Mouse (Mus musculus) heart, postnatal 36 days (tissue): Measurements from ENCODE around the gene Zfp593. TPM values are rescaled to one million over a fixed set of nuclear protein-coding genes. Genes with fewer than 3 reads are reported as not detected.

Experiments used
- DNase-seq, 2 experiments: peaks; one replicate each; pipeline ENCODE4 v3.0.0; 2021 to 2022
- intact Hi-C: fragments of 180-260 bp; cut with DNase I; formaldehyde crosslinking; loops from one replicate; pipeline ENCODE4 v1.15.1; 2025
- total RNA-seq, 2 experiments: library from RNA; stranded (reverse); gene quantifications; 2 replicates each; pipeline ENCODE4 v1.2.3; 2021

The Zfp593 gene
- total RNA-seq, 2 experiments from 2014 or later: 2.6 to 3.7 TPM

- intact Hi-C loops: no loop called here
- no peak for DNase-seq
Measured at GRCm38 (mm10) chr4:134258354-134258753, 13.0 kb upstream of the Zfp593 start.

GRCm38 (mm10) chr4:134257198-134258009, 12.0 kb upstream of the Zfp593 start:
- intact Hi-C loops: no loop called here

GRCm38 (mm10) chr4:134256407-134257197, 11.2 kb upstream of the Zfp593 start:
- intact Hi-C loops: no loop called here
- peak; percentile 40 to 46 for DNase-seq

More at GRCm38 (mm10) chr4:134257198-134258009, 12.0 kb upstream of the Zfp593 start:
- no peak for DNase-seq

GRCm38 (mm10) chr4:134255854-134256253, 10.5 kb upstream of the Zfp593 start:
- intact Hi-C loops: no loop called here
- DNase-seq: no peak

DNA sequence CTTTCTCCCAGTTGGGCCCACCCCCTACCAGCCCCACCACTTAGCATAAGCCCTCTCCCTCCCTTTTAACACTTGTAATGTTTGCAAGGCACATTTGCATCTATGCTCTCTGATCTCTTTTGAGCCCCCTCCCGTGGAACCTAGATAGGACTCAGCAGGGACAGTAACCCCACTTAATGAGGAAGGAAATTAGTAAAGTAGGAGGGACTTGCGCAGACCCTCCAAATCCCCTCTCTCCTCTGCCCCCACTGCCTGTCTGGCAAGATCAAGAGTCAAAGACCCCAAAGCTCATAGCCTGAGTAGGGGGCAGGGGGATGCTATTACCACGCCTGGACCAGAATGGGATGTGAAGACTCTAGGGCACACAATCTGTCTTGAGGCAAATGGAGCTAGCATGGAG, 9.4 kb upstream of the Zfp593 start:
- intact Hi-C loops: no loop called here

DNA sequence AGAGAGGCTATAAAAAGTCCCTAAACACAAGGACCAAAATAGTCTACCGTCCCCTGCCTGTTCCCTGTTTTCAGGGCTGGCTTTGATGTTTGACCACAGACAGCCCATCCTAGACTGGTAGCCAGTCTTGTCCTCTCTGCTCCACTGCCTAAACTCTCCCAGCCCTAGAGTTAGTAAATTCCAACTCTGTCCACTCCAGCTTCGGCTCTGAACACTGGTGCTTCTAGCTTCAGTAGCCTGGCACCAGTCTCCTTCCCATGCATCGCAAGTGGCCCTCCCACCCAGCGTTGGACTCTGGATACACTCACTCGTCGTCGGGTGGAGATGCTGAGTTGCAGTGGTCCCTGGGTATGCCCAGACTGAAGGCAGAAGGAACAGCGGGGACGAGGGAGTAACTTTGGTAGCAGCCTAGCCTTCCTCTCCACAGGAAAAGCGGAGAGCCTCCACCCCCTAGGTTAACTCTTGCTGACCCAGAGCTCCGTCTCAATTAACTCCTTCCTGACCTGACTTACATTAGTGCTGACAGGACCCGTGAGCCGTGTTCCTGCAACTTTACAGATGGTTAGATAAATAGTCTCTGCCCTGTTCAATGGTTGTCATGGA, 8.4 kb upstream of the Zfp593 start, which contains the start of gene Grrp1:
Gene Grrp1 (minus strand): TSS at position 385 of the 603 bp plus-strand sequence.
- peak; percentile 33 to 44 for DNase-seq
- intact Hi-C loops: no loop called here

More for the DNA sequence above, 9.4 kb upstream of the Zfp593 start:
- no peak for DNase-seq

DNA sequence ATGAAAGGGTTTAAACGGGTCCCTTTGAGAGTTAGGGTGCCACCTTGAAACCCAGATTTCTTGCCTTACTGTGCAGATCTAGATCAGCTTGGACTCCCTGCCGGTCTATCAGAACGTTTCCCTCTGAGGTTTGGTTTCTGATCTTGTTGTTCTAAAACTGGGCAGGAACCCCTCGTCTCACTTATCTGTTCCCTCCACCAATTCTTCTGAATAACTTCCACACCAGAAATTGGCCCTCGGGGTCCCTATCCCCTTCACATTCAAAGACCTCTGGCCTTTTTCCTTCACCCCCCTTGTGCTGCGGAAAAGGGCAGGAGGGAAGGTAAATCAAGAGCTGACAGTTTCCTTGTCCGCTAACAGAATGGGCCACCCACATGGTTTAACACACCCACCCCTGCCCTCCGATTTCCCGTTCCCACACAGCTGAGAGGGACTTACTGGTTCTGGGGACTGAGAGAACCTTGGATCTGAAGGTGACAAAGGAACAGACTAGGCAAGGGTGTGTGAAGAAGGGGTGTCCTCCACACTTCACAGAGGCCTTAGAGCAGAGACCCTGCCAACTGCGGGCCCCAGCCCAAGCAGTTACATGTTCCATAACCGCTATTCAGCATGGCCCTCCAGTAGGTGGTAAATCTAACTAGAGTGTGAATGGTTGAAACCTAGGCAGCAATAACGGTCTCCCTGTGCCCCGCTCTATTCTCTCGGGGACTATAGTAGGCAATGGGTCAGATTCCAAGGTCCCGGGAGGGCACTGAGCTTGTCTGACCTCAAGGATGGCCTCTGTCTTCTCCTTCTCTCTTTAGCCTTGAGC, 7.7 kb upstream of the Zfp593 start:
- intact Hi-C loops: no loop called here
- DNase-seq: no peak

GRCm38 (mm10) chr4:134252131-134252910, 6.9 kb upstream of the Zfp593 start:
- intact Hi-C loops: no loop called here
- DNase-seq: peak; percentile 32 to 36

DNA sequence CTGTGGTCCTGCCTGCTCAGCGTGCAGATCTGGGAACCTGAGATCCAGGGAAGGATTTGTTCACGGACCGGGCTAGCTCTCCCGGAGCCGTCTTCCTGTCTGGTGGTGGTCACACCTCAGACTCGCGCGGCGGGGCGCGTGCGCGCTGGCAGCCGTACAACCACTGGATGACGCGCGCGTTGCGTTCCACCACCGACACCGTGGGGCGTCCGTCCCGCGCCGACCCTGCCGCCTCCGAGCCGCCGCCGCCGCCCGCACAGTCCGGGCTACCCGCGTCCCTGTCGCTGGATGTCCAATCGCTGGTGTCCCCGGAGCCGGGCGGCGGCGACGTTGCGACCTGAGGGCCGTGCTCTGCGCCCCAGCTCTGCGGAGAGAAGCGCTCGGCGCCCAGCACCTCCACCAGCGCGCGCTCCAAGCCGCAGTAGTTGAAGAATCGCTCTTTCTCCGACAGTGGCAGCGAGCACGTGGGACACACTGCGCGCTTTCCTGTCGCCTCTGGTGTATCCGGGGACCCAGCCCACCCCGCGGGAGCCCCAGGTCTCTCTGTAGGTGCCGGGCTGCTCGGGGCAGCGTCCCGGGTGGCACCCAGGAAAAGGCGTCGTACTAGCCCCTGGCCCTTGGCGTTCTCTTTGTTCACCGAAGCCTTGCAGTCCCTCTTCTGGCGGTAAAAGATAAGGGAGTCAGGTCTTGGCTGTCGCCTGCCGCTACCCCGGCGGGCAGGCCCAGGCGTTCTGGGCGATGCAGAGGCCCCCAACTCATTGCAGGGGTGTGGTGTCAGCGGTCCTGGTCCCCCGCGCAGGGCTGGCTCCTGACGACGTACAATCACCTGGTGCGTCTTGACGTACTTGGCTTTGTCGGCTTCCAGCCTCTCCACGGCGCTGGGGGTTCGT, 6.1 kb upstream of the Zfp593 start:
- peak; percentile 42 to 49 for DNase-seq
- intact Hi-C loops: loop anchor here (2.0 kb wide), 1 partner anchor 17 kb away; no protein-coding TSS in a partner anchor

- DNase-seq: no peak
- intact Hi-C loops: loop anchor here (2.0 kb wide), 1 partner anchor 18 kb away; no protein-coding TSS in a partner anchor
Measured at GRCm38 (mm10) chr4:134250930-134251240, 5.5 kb upstream of the Zfp593 start.

DNA sequence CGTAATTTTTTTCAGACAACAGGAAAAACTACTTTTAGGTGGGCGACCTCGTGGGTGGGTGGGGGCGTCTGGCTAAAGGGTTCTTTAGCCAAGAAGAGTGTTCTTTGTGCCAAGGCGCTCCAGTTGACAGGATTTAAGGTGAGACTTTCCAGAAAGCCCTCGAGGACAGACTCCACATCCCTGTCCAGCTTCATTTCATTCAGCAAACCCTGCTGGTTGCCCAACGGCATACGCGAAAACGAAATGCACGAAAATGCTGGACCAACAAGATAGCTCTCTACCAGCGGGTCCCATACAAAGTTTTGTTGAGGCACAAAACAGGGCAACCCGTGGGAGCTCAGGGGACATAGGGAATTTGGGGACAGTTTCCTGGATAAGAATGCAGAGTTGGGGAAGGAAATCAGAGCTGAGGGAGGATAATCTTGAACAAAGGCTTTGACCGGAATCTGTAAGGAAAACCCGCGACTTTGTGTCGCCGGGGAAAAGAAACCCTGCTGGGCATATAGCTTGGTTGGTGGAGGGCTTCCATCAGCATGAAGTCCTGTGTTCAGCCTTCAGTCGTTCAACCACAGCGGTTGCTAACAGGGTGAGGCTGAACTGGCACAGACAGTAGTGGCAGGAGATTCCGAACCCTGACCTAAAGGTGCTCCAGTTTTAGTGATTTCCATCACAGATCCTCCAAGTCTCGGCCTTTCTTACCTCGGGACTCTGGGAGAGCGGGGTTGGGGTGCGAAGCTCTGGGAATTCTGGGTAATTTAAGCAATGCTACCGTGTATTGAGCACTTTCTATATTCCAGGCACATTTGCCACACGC, 4.9 kb upstream of the Zfp593 start:
- intact Hi-C loops: loop anchor here (2.0 kb wide), 1 partner anchor 18 kb away; no protein-coding TSS in a partner anchor

GRCm38 (mm10) chr4:134249651-134250050, 4.3 kb upstream of the Zfp593 start:
- intact Hi-C loops: loop anchor here (2.0 to 10.0 kb wide), 2 partner anchors 19 to 225 kb away; no protein-coding TSS in a partner anchor

More for the DNA sequence above, 4.9 kb upstream of the Zfp593 start:
- no peak for DNase-seq

DNA sequence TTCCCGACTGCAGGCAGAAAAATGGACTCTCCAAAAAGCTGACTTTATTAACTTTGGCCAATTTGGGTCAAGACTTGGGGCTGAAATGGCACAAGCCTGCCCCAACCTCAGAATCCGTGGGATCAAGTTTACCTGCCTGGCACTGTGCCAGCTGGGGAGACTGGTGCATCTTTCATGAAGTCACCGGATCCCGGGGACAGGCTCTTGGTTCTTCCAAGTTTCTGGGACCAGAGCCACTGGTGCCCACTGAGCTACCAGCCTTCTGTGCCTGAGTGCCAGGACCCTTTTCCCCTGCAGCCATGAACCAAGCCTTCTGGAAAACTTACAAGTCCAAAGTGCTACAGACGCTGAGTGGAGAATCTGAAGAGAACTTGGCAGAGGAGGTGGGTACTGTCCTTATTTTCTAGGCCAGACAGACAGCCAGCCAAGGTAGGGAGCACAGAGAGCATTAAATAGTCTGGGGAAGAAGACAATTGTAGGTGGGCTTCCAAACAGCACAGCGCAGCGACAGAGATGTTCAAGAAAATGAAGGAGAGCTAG, 1.4 kb upstream of the Zfp593 start, which contains the start of gene Gm30191:
Gene Gm30191 (plus strand): TSS at position 217 of the 540 bp plus-strand sequence.
- intact Hi-C loops: loop anchor here (1.0 to 10.0 kb wide), 2 partner anchors 42 to 228 kb away; no protein-coding TSS in a partner anchor
- no peak for DNase-seq

More at GRCm38 (mm10) chr4:134249651-134250050, 4.3 kb upstream of the Zfp593 start:
- DNase-seq: peak; percentile 84 to 86

DNA sequence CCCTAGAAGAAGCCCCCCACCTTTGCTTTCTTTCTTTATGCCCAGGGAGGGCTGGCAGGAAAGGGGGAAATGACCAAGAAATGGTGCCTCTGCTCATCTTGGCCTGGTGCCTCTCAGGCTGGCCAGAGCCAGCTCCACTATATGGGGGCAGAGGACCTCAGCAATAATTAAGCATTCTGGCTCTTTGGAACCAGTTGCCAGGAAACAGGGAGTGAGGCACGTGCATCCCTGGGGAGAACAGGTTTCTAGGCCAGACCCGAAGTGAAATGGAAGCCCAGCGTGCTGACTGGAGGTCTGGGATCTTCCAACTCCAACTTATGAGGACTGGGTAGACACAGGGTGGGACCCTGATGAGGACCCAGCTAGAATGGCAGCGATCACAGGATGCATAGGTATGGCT, 864 bp upstream of the Zfp593 start:
- intact Hi-C loops: loop anchor here (10.0 kb wide), 1 partner anchor 229 kb away; no protein-coding TSS in a partner anchor
- no peak for DNase-seq

DNA sequence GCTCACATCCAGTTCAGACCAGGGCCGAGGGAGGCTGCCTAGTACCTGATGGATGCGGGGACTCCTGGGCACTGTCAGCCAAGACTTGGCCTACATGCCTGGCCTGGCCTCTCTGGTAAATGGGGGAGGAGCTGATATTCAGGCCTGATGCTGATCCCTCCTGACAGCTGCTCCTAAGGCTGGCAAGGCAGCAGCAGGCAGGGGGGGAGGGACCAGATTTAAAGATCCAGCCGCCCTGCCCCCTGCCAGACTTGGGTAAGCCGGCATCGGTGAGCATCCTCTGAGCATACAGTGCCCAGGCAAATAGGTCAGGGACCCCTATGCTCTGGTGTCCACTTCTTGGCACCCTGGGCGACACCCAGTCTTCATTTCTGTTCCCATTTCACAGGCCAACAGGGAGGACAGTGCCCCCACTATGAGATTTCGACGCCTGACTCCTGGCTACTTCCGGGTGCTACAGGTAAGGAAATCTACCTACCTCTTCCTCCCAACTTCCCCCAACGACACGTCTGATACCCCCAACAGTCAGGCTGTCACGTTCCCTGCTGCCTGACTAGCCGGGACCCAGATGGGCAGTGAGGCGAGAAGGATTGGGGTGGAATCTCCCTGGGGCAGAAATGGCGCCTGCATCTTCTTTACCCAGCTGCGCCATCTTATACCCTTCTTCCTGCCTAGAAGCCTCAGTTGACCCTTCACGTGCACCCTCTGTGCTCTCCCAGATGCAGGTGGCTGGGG, 1.7 kb downstream of the Zfp593 start, which contains the start of gene E130218I03Rik:
Gene E130218I03Rik (plus strand): TSS at position 147 of the 735 bp plus-strand sequence.
- intact Hi-C loops: loop anchor here (10.0 kb wide), 1 partner anchor 231 kb away; no protein-coding TSS in a partner anchor
- DNase-seq: no peak

DNA sequence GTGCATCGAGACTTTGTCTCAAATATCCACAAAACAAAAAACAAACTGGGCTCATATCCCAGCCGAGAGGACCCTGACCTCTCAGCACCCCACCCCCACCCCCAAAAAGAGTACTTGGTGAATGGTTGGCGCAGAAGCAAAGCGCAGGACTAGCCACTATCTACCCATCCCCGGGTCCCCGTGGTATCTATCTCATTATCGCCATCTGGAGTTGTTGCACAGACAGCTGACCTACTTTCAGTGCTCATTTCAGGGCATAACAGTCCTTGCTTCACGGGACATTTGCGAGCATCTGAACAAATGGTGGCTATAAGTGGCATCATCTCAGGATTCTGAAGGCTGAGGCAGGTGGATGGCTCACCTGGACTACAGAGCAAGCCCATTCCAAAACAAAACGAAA, 6.7 kb downstream of the Zfp593 start:
- intact Hi-C loops: no loop called here
- DNase-seq: no peak
